Mouse (Mus musculus): ENCODE measurements around the gene Lnp1. TPM values are rescaled to one million over a fixed set of nuclear protein-coding genes. Genes with fewer than 3 reads are reported as not detected.
A peak's percentile ranks its signal among the peaks of the same experiment; 100 is the strongest.
"Not testable (repeated sequence)": the region's sequence is repeated elsewhere in the genome, so short reads cannot be mapped to it uniquely, and the experiment has no call there.

Gene Lnp1
- total RNA-seq (2014; fragmentation: Nextera tagmentation) (not detected in 2 replicates), total RNA-seq (2017) (not detected in 2 replicates)

GRCm38 (mm10) chr16:56928023-56928422, at the start of gene Lnp1:
Lnp1 (minus strand) TSS chr16:56928061.
- ATAC-seq (replicated peaks; ENCODE audit: poor library complexity, severe bottlenecking), result no peak

GRCm38 (mm10) chr16:56974646-56975045, 46.8 kb upstream of the Lnp1 start:
- ATAC-seq (replicated peaks; ENCODE audit: poor library complexity, severe bottlenecking), result no peak

GRCm38 (mm10) chr16:56958311-56958710, 30.4 kb upstream of the Lnp1 start:
- not testable (repeated sequence) for ATAC-seq (replicated peaks; ENCODE audit: poor library complexity, severe bottlenecking)

- ATAC-seq (replicated peaks; ENCODE audit: poor library complexity, severe bottlenecking), result no peak
Measured at GRCm38 (mm10) chr16:56949085-56949484, 21.2 kb upstream of the Lnp1 start.

- no peak for ATAC-seq (replicated peaks; ENCODE audit: poor library complexity, severe bottlenecking)
Measured at GRCm38 (mm10) chr16:56942341-56942740, 14.5 kb upstream of the Lnp1 start.

GRCm38 (mm10) chr16:56920102-56920657, 7.7 kb downstream of the Lnp1 start:
- ATAC-seq (replicated peaks; ENCODE audit: poor library complexity, severe bottlenecking), result peak; percentile 93

- no peak for ATAC-seq (replicated peaks; ENCODE audit: poor library complexity, severe bottlenecking)
Measured at GRCm38 (mm10) chr16:56917230-56917629, 10.6 kb downstream of the Lnp1 start.

- no peak for ATAC-seq (replicated peaks; ENCODE audit: poor library complexity, severe bottlenecking)
Measured at GRCm38 (mm10) chr16:56908986-56909385, 18.9 kb downstream of the Lnp1 start.

GRCm38 (mm10) chr16:56902206-56902605, 25.7 kb downstream of the Lnp1 start:
- not testable (repeated sequence) for ATAC-seq (replicated peaks; ENCODE audit: poor library complexity, severe bottlenecking)

GRCm38 (mm10) chr16:56891583-56891982, 36.3 kb downstream of the Lnp1 start:
- ATAC-seq (replicated peaks; ENCODE audit: poor library complexity, severe bottlenecking), result no peak

- no peak for ATAC-seq (replicated peaks; ENCODE audit: poor library complexity, severe bottlenecking)
Measured at GRCm38 (mm10) chr16:56886616-56887116, 41.2 kb downstream of the Lnp1 start.

GRCm38 (mm10) chr16:56885824-56886615, 41.8 kb downstream of the Lnp1 start, which contains the start of gene Tmem45a:
Tmem45a (minus strand) TSS chr16:56886166.
- ATAC-seq (replicated peaks; ENCODE audit: poor library complexity, severe bottlenecking), result peak; percentile 81

GRCm38 (mm10) chr16:56884811-56885210, 43.0 kb downstream of the Lnp1 start:
- no peak for ATAC-seq (replicated peaks; ENCODE audit: poor library complexity, severe bottlenecking)

- ATAC-seq (replicated peaks; ENCODE audit: poor library complexity, severe bottlenecking), result no peak
Measured at GRCm38 (mm10) chr16:56873410-56873809, 54.5 kb downstream of the Lnp1 start.

- no peak for ATAC-seq (replicated peaks; ENCODE audit: poor library complexity, severe bottlenecking)
Measured at GRCm38 (mm10) chr16:56870458-56870857, 57.4 kb downstream of the Lnp1 start.

- no peak for ATAC-seq (replicated peaks; ENCODE audit: poor library complexity, severe bottlenecking)
Measured at GRCm38 (mm10) chr16:56868361-56868760, 59.5 kb downstream of the Lnp1 start.

- no peak for ATAC-seq (replicated peaks; ENCODE audit: poor library complexity, severe bottlenecking)
Measured at GRCm38 (mm10) chr16:56867591-56867990, 60.3 kb downstream of the Lnp1 start.

Other genes with a start within 250 kb of the Lnp1 start
- 85.4 and 105 TPM in 2 replicates for gene Tfg, start 210.6 kb downstream of the Lnp1 start, total RNA-seq (2014; fragmentation: Nextera tagmentation)
- gene Tfg, start 210.6 kb downstream of the Lnp1 start, total RNA-seq (2017), result 48.8 and 51.7 TPM in 2 replicates
- gene Adgrg7, start 132.2 kb downstream of the Lnp1 start, total RNA-seq (2014; fragmentation: Nextera tagmentation), result 16.4 and 23.6 TPM in 2 replicates
- gene Adgrg7, start 132.2 kb downstream of the Lnp1 start, total RNA-seq (2017), result 35.7 and 36.5 TPM in 2 replicates
- gene Tmem45a, start 41.9 kb downstream of the Lnp1 start, total RNA-seq (2014; fragmentation: Nextera tagmentation), result not detected in 2 replicates
- not detected in 2 replicates for gene Tmem45a, start 41.9 kb downstream of the Lnp1 start, total RNA-seq (2017)
- not detected in 2 replicates for gene Tmem45a2, start 143.3 kb upstream of the Lnp1 start, total RNA-seq (2014; fragmentation: Nextera tagmentation)
- not detected in 2 replicates for gene Tmem45a2, start 143.3 kb upstream of the Lnp1 start, total RNA-seq (2017)
- gene Tomm70a, start 193.6 kb upstream of the Lnp1 start, total RNA-seq (2014; fragmentation: Nextera tagmentation), result 61.1 and 70.8 TPM in 2 replicates
- 75.0 and 81.3 TPM in 2 replicates for gene Tomm70a, start 193.6 kb upstream of the Lnp1 start, total RNA-seq (2017)
- 39.6 and 50.4 TPM in 2 replicates for gene Nit2, start 239.3 kb upstream of the Lnp1 start, total RNA-seq (2014; fragmentation: Nextera tagmentation)
- gene Nit2, start 239.3 kb upstream of the Lnp1 start, total RNA-seq (2017), result 38.6 and 40.5 TPM in 2 replicates